Mouse (Mus musculus): ENCODE data around the gene Armh3.

- TF ChIP-seq CTCF (IDR thresholded peaks at IDR 0.05) (no peak), EP300 (IDR thresholded peaks at IDR 0.05; ENCODE audit: insufficient read depth, low read depth, low read length) (no peak)
Measured at GRCm38 (mm10) chr19:45999378-45999777, 1.1 kb upstream of the Armh3 start.
